Mouse (Mus musculus): ENCODE measurements at regions not wholly inside any gene's neighbourhood (a gene's known extent, or its start where the extent isn't known, plus 50 kb on each side); places are given as distances from the start of the nearest gene placed in this dataset.

GRCm38 (mm10) chr12:67471666-67472065, 249.3 kb upstream of the Mdga2 start:
- ATAC-seq (ENCODE audit: low read depth), result no peak
- no peaks in the 10 kb centered on the region for H3K4me1 ChIP-seq (replicated peaks; ENCODE audit: control insufficient read depth, insufficient read depth, low read length)

GRCm38 (mm10) chr12:67471001-67471400, 248.7 kb upstream of the Mdga2 start:
- H3K27me3 ChIP-seq (ENCODE audit: control insufficient read depth, insufficient read depth, low read depth, low read length), result no peaks in the 10 kb centered on the region
- ATAC-seq (ENCODE audit: low read depth), result peak; percentile 81
- WGBS, result 50% methylated on average over 3 of the region's 3 CpGs

More at GRCm38 (mm10) chr12:67471666-67472065, 249.3 kb upstream of the Mdga2 start:
- WGBS, result 69% methylated on average over 2 of the region's 2 CpGs
- Histone ChIP-seq H3K27me3 (ENCODE audit: control insufficient read depth, insufficient read depth, low read depth, low read length) (no peaks in the 10 kb centered on the region), H3K27ac (ENCODE audit: low read length) (no peak overlapping the region), H3K4me3 (ENCODE audit: low read length) (no peak overlapping the region), H3K4me2 (ENCODE audit: low read depth, low read length) (no peak overlapping the region), H3K9me3 (ENCODE audit: control insufficient read depth, low read length) (no peaks in the 10 kb centered on the region), H3K9ac (ENCODE audit: low read length) (no peak overlapping the region), H3K36me3 (ENCODE audit: control insufficient read depth, insufficient read depth, low read length) (no peaks in the 10 kb centered on the region)

GRCm38 (mm10) chr12:67449109-67449508, 226.8 kb upstream of the Mdga2 start:
- Histone ChIP-seq H3K9ac (ENCODE audit: low read length) (no peak overlapping the region), H3K36me3 (ENCODE audit: control insufficient read depth, insufficient read depth, low read length) (no peaks in the 10 kb centered on the region), H3K27me3 (ENCODE audit: control insufficient read depth, insufficient read depth, low read depth, low read length) (no peaks in the 10 kb centered on the region), H3K4me1 (replicated peaks; ENCODE audit: control insufficient read depth, insufficient read depth, low read length) (no peaks in the 10 kb centered on the region), H3K4me3 (ENCODE audit: low read length) (no peak overlapping the region), H3K9me3 (ENCODE audit: control insufficient read depth, low read length) (no peaks in the 10 kb centered on the region), H3K27ac (ENCODE audit: low read length) (no peak overlapping the region), H3K4me2 (ENCODE audit: low read depth, low read length) (no peak overlapping the region)
- 41% methylated on average over 1 of the region's 1 CpGs for WGBS
- no peak for ATAC-seq (ENCODE audit: low read depth)

More at GRCm38 (mm10) chr12:67471001-67471400, 248.7 kb upstream of the Mdga2 start:
- Histone ChIP-seq H3K9ac (ENCODE audit: low read length) (no peak overlapping the region), H3K27ac (ENCODE audit: low read length) (no peak overlapping the region), H3K9me3 (ENCODE audit: control insufficient read depth, low read length) (no peaks in the 10 kb centered on the region), H3K4me1 (replicated peaks; ENCODE audit: control insufficient read depth, insufficient read depth, low read length) (no peaks in the 10 kb centered on the region), H3K4me2 (ENCODE audit: low read depth, low read length) (no peak overlapping the region), H3K36me3 (ENCODE audit: control insufficient read depth, insufficient read depth, low read length) (no peaks in the 10 kb centered on the region), H3K4me3 (ENCODE audit: low read length) (no peak overlapping the region)

GRCm38 (mm10) chr12:67430318-67430950, 208.1 kb upstream of the Mdga2 start:
- 51% methylated on average over 6 of the region's 6 CpGs for WGBS
- Histone ChIP-seq H3K9me3 (ENCODE audit: control insufficient read depth, low read length) (no peaks in the 10 kb centered on the region), H3K4me2 (ENCODE audit: low read depth, low read length) (no peak overlapping the region), H3K9ac (ENCODE audit: low read length) (no peak overlapping the region), H3K4me1 (replicated peaks; ENCODE audit: control insufficient read depth, insufficient read depth, low read length) (no peaks in the 10 kb centered on the region), H3K36me3 (ENCODE audit: control insufficient read depth, insufficient read depth, low read length) (no peaks in the 10 kb centered on the region), H3K27me3 (ENCODE audit: control insufficient read depth, insufficient read depth, low read depth, low read length) (no peaks in the 10 kb centered on the region), H3K27ac (ENCODE audit: low read length) (no peak overlapping the region), H3K4me3 (ENCODE audit: low read length) (no peak overlapping the region)
- ATAC-seq (ENCODE audit: low read depth), result no peak

- Histone ChIP-seq H3K4me2 (ENCODE audit: low read depth, low read length) (no peak overlapping the region), H3K9me3 (ENCODE audit: control insufficient read depth, low read length) (no peaks in the 10 kb centered on the region), H3K9ac (ENCODE audit: low read length) (no peak overlapping the region), H3K4me3 (ENCODE audit: low read length) (no peak overlapping the region), H3K4me1 (replicated peaks; ENCODE audit: control insufficient read depth, insufficient read depth, low read length) (no peaks in the 10 kb centered on the region), H3K36me3 (ENCODE audit: control insufficient read depth, insufficient read depth, low read length) (no peaks in the 10 kb centered on the region), H3K27ac (ENCODE audit: low read length) (no peak overlapping the region), H3K27me3 (ENCODE audit: control insufficient read depth, insufficient read depth, low read depth, low read length) (no peaks in the 10 kb centered on the region)
- no peak for ATAC-seq (ENCODE audit: low read depth)
- WGBS, result 34% methylated on average over 6 of the region's 6 CpGs
Measured at GRCm38 (mm10) chr12:67426801-67427200, 204.5 kb upstream of the Mdga2 start.

- Histone ChIP-seq H3K36me3 (ENCODE audit: control insufficient read depth, insufficient read depth, low read length) (no peaks in the 10 kb centered on the region), H3K4me3 (ENCODE audit: low read length) (no peak overlapping the region), H3K4me1 (replicated peaks; ENCODE audit: control insufficient read depth, insufficient read depth, low read length) (no peaks in the 10 kb centered on the region), H3K9me3 (ENCODE audit: control insufficient read depth, low read length) (no peaks in the 10 kb centered on the region), H3K27me3 (ENCODE audit: control insufficient read depth, insufficient read depth, low read depth, low read length) (no peaks in the 10 kb centered on the region), H3K27ac (ENCODE audit: low read length) (no peak overlapping the region), H3K4me2 (ENCODE audit: low read depth, low read length) (no peak overlapping the region), H3K9ac (ENCODE audit: low read length) (no peak overlapping the region)
- WGBS, result 34% methylated on average over 3 of the region's 3 CpGs
- no peak for ATAC-seq (ENCODE audit: low read depth)
Measured at GRCm38 (mm10) chr12:67399537-67399936, 177.2 kb upstream of the Mdga2 start.

- 74% methylated on average over 1 of the region's 1 CpGs for WGBS
- no peak overlapping the region for H3K4me3 ChIP-seq (ENCODE audit: low read length)
- ATAC-seq (ENCODE audit: low read depth), result no peak
Measured at GRCm38 (mm10) chr12:67374530-67374929, 152.2 kb upstream of the Mdga2 start.

GRCm38 (mm10) chr12:67348551-67348950, 126.2 kb upstream of the Mdga2 start:
- Histone ChIP-seq H3K4me2 (ENCODE audit: low read depth, low read length) (no peak overlapping the region), H3K4me3 (ENCODE audit: low read length) (no peak overlapping the region), H3K9ac (ENCODE audit: low read length) (no peak overlapping the region), H3K27ac (ENCODE audit: low read length) (no peak overlapping the region), H3K4me1 (replicated peaks; ENCODE audit: control insufficient read depth, insufficient read depth, low read length) (no peaks in the 10 kb centered on the region), H3K27me3 (ENCODE audit: control insufficient read depth, insufficient read depth, low read depth, low read length) (no peaks in the 10 kb centered on the region), H3K36me3 (ENCODE audit: control insufficient read depth, insufficient read depth, low read length) (no peaks in the 10 kb centered on the region), H3K9me3 (ENCODE audit: control insufficient read depth, low read length) (no peaks in the 10 kb centered on the region)
- no peak for ATAC-seq (ENCODE audit: low read depth)
- WGBS, result 15% methylated on average over 2 of the region's 2 CpGs

More at GRCm38 (mm10) chr12:67374530-67374929, 152.2 kb upstream of the Mdga2 start:
- H3K4me2 ChIP-seq (ENCODE audit: low read depth, low read length), result no peak overlapping the region
- no peaks in the 10 kb centered on the region for H3K9me3 ChIP-seq (ENCODE audit: control insufficient read depth, low read length)
- H3K4me1 ChIP-seq (replicated peaks; ENCODE audit: control insufficient read depth, insufficient read depth, low read length), result no peaks in the 10 kb centered on the region
- H3K27me3 ChIP-seq (ENCODE audit: control insufficient read depth, insufficient read depth, low read depth, low read length), result no peaks in the 10 kb centered on the region
- H3K36me3 ChIP-seq (ENCODE audit: control insufficient read depth, insufficient read depth, low read length), result no peaks in the 10 kb centered on the region
- no peak overlapping the region for H3K9ac ChIP-seq (ENCODE audit: low read length)
- H3K27ac ChIP-seq (ENCODE audit: low read length), result no peak overlapping the region

GRCm38 (mm10) chr12:67332483-67332998, 110.2 kb upstream of the Mdga2 start:
- Histone ChIP-seq H3K9ac (ENCODE audit: low read length) (no peak overlapping the region), H3K4me2 (ENCODE audit: low read depth, low read length) (no peak overlapping the region), H3K4me3 (ENCODE audit: low read length) (no peak overlapping the region), H3K4me1 (replicated peaks; ENCODE audit: control insufficient read depth, insufficient read depth, low read length) (no peaks in the 10 kb centered on the region), H3K27me3 (ENCODE audit: control insufficient read depth, insufficient read depth, low read depth, low read length) (no peaks in the 10 kb centered on the region), H3K27ac (ENCODE audit: low read length) (no peak overlapping the region), H3K36me3 (ENCODE audit: control insufficient read depth, insufficient read depth, low read length) (no peaks in the 10 kb centered on the region), H3K9me3 (ENCODE audit: control insufficient read depth, low read length) (no peaks in the 10 kb centered on the region)
- 73% methylated on average over 2 of the region's 2 CpGs for WGBS
- ATAC-seq (ENCODE audit: low read depth), result no peak
